Mouse (Mus musculus) MEL (cell line): ENCODE measurements at regions not wholly inside any gene's neighbourhood (a gene's known extent, or its start where the extent isn't known, plus 50 kb on each side); places are given as distances from the start of the nearest gene placed in this dataset.

Experiments
- DNase-seq: peaks from one replicate; pipeline ENCODE4 v3.0.0; 2011; ENCODE audit warnings: low read depth, low spot score
- H3K27ac ChIP-seq: 2 replicates; pipeline ENCODE4 v1.5.1; 2012; ENCODE audit warnings: low read depth, mild to moderate bottlenecking, control low read depth, low read length, moderate library complexity; ENCODE audit not compliant: control insufficient read depth
- H3K27me3 ChIP-seq, 2 experiments: fragments of 150-350 bp in 1 of 2; sonication (generic) in 1 of 2; 2 replicates each; pipeline ENCODE4 v1.6.1; 2012; ENCODE audit warnings: low read length in 2 of 2, mild to moderate bottlenecking in 2 of 2, improper control_type of control experiment in 1 of 2, moderate library complexity in 1 of 2; ENCODE audit not compliant: insufficient read depth in 2 of 2, control insufficient read depth in 1 of 2
- H3K36me3 ChIP-seq, 2 experiments: 2 replicates each; pipeline ENCODE4 v1.6.1; 2012 to 2014; ENCODE audit warnings: low read length in 2 of 2, improper control_type of control experiment in 1 of 2, inconsistent platforms in 1 of 2, mild to moderate bottlenecking in 1 of 2; ENCODE audit not compliant: insufficient read depth in 2 of 2, control insufficient read depth in 1 of 2
- H3K4me1 ChIP-seq, 2 experiments: fragments of 150-350 bp in 1 of 2; sonication (generic) in 1 of 2; 2 replicates each; pipeline ENCODE4 v1.6.1; 2012; ENCODE audit warnings: low read length in 2 of 2, improper control_type of control experiment in 1 of 2, mild to moderate bottlenecking in 1 of 2; ENCODE audit not compliant: insufficient read depth in 2 of 2, control insufficient read depth in 1 of 2
- H3K4me3 ChIP-seq, 2 experiments: fragments of 150-350 bp in 1 of 2; sonication (generic) in 1 of 2; 2 replicates each; pipeline ENCODE4 v1.5.1; 2012; ENCODE audit warnings: low read depth in 2 of 2, low read length in 2 of 2, mild to moderate bottlenecking in 2 of 2, moderate library complexity in 2 of 2, control low read depth in 1 of 2, improper control_type of control experiment in 1 of 2; ENCODE audit not compliant: control insufficient read depth in 1 of 2, insufficient read depth in 1 of 2
- H3K79me2 ChIP-seq: 2 replicates; pipeline ENCODE4 v1.6.1; 2012; ENCODE audit warnings: mild to moderate bottlenecking, low read length, moderate library complexity; ENCODE audit not compliant: control insufficient read depth, poor library complexity, insufficient read depth
- H3K9ac ChIP-seq: 2 replicates; pipeline ENCODE4 v1.6.1; 2012; ENCODE audit warnings: low read depth, mild to moderate bottlenecking, control low read depth, low read length, moderate library complexity; ENCODE audit not compliant: control insufficient read depth, poor library complexity, severe bottlenecking
- H3K9me3 ChIP-seq: fragments of 150-350 bp; sonication (generic); replicated peaks from 2 replicates; pipeline ENCODE4 v1.6.1; 2012; ENCODE audit warnings: mild to moderate bottlenecking, low read length, improper control_type of control experiment, moderate library complexity; ENCODE audit not compliant: insufficient read depth
- CTCF ChIP-seq, 3 experiments: IDR thresholded peaks in 2 of 3; conservative IDR thresholded peaks in 1 of 3; 2 replicates each; pipeline ENCODE4 v1.5.1; 2011 to 2012; ENCODE audit warnings: low read length in 3 of 3, low read depth in 2 of 3, mild to moderate bottlenecking in 2 of 3, improper control_type of control experiment in 1 of 3, inconsistent platforms in 1 of 3, mixed read lengths in 1 of 3, moderate library complexity in 1 of 3; ENCODE audit not compliant: control insufficient read depth in 1 of 3, insufficient read depth in 1 of 3, poor library complexity in 1 of 3, severe bottlenecking in 1 of 3
- ELF1 ChIP-seq: IDR thresholded peaks from 2 replicates; pipeline ENCODE4 v1.6.1; 2014; ENCODE audit warnings: low read depth, mild to moderate bottlenecking, inconsistent platforms, low read length, improper control_type of control experiment, moderate library complexity
- JUND ChIP-seq: IDR thresholded peaks from 2 replicates; pipeline ENCODE4 v1.6.1; 2011; ENCODE audit warnings: low read depth, mild to moderate bottlenecking, improper control_type of control experiment, low read length
- MAX ChIP-seq: IDR thresholded peaks from 2 replicates; pipeline ENCODE4 v1.6.1; 2011; ENCODE audit warnings: low read length, improper control_type of control experiment
- MEF2A ChIP-seq: IDR thresholded peaks from 2 replicates; pipeline ENCODE4 v1.6.1; 2014; ENCODE audit warnings: low read depth, mild to moderate bottlenecking, inconsistent platforms, low read length, improper control_type of control experiment; ENCODE audit not compliant: poor library complexity, insufficient replicate concordance, severe bottlenecking; ENCODE audit errors: extremely low read depth
- MXI1 ChIP-seq: IDR thresholded peaks from 2 replicates; pipeline ENCODE4 v1.6.1; 2011; ENCODE audit warnings: mild to moderate bottlenecking, low read depth, low read length, improper control_type of control experiment
- MYC ChIP-seq: IDR thresholded peaks from 2 replicates; pipeline ENCODE4 v1.6.1; 2011; ENCODE audit warnings: low read depth, mild to moderate bottlenecking, low read length, improper control_type of control experiment, moderate library complexity
- NELFE ChIP-seq: IDR thresholded peaks from 2 replicates; pipeline ENCODE4 v1.6.1; 2011; ENCODE audit warnings: low read depth, low read length, improper control_type of control experiment
- POLR2AphosphoS2 ChIP-seq: IDR thresholded peaks from 2 replicates; pipeline ENCODE4 v1.6.1; 2011; ENCODE audit warnings: low read length, improper control_type of control experiment
- POLR2AphosphoS5 ChIP-seq: IDR thresholded peaks from 2 replicates; pipeline ENCODE4 v1.6.1; 2012; ENCODE audit warnings: low read depth, borderline replicate concordance, mild to moderate bottlenecking, inconsistent platforms, low read length, moderate library complexity, mixed read lengths
- RCOR1 ChIP-seq: IDR thresholded peaks from 2 replicates; pipeline ENCODE4 v1.6.1; 2012; ENCODE audit warnings: low read depth, mild to moderate bottlenecking, inconsistent platforms, low read length, improper control_type of control experiment
- SMC3 ChIP-seq: IDR thresholded peaks from 2 replicates; pipeline ENCODE4 v1.6.1; 2011; ENCODE audit warnings: low read depth, low read length, improper control_type of control experiment
- TAL1 ChIP-seq: IDR thresholded peaks from 2 replicates; pipeline ENCODE4 v1.6.1; 2012; ENCODE audit warnings: mild to moderate bottlenecking, inconsistent platforms, low read length, moderate library complexity, mixed read lengths
- TBP ChIP-seq: IDR thresholded peaks from 2 replicates; pipeline ENCODE4 v1.8.0; 2011; ENCODE audit warnings: low read depth, low read length, improper control_type of control experiment
- UBTF ChIP-seq: IDR thresholded peaks from 2 replicates; pipeline ENCODE4 v1.6.1; 2012; ENCODE audit warnings: low read depth, mild to moderate bottlenecking, inconsistent platforms, low read length, improper control_type of control experiment, moderate library complexity, borderline replicate concordance; ENCODE audit not compliant: insufficient read depth
- USF1 ChIP-seq: IDR thresholded peaks from 2 replicates; pipeline ENCODE4 v1.6.1; 2014; ENCODE audit warnings: low read depth, mild to moderate bottlenecking, inconsistent platforms, low read length, improper control_type of control experiment, moderate library complexity
- ZC3H11A ChIP-seq: IDR thresholded peaks from 2 replicates; pipeline ENCODE4 v1.6.1; 2012; ENCODE audit warnings: low read depth, mild to moderate bottlenecking, inconsistent platforms, low read length, improper control_type of control experiment
- ZNF384 ChIP-seq: IDR thresholded peaks from 2 replicates; pipeline ENCODE4 v1.6.1; 2012; ENCODE audit warnings: low read depth, mild to moderate bottlenecking, inconsistent platforms, low read length, improper control_type of control experiment

DNA sequence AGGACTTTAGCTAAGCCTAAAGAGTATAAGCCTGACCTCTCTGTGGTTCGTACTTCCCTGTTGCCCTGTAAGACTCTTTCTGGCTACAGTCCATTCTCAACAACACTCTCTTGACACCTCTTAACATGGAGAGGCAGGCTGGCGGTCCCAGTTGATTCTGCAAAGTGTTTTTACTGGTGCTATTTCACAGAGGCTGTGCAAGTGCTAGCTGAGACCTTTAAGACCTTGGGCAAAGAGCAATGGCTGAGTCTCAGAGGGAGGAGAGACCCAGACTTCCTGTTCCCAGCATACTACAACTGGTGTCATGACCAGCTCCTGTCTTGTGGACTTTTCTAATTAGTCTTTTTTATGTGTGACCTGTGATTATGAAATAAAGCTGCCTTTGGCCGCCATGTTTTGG, 159.6 kb downstream of the Lyplal1 start:
- Histone ChIP-seq H3K36me3 (no peaks in the 10 kb centered on the region), H3K4me1 (no peaks in the 10 kb centered on the region), H3K27ac (no peak overlapping the region)
- no peak for DNase-seq
- TF ChIP-seq POLR2AphosphoS2 (no peak), JUND (no peak), ELF1 (no peak)
- TF ChIP-seq, all 39 proteins: peak for 0
- H3K79me2 ChIP-seq = no peaks in the 10 kb centered on the region
- H3K27me3 ChIP-seq = no peaks in the 10 kb centered on the region
- no peaks in the 10 kb centered on the region for H3K9me3 ChIP-seq
- H3K9ac ChIP-seq = no peak overlapping the region
- H3K4me3 ChIP-seq = no peak overlapping the region

DNA sequence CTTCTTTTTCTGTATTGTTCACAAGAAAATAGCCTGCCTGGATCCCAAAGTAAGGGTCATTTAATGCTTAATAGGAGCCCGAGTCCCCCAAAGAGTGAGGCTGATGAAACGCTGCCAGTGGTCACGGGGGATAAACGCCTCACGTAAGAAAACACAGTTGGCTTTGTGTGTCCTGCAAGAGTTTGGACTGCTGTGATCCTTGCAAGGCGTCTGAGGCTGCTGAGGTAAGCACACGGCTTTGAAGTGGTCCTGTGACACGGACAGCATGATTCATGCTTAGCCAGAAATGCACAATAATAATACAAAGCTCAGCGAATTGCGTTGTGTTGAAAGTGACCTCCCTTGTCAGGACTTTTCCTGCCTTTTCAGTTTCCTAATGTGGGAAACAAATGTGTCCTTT, 158.8 kb downstream of the Lyplal1 start:
- H3K36me3 ChIP-seq = no peaks in the 10 kb centered on the region
- DNase-seq = no peak
- TF ChIP-seq ZNF384 (no peak), ZC3H11A (no peak), NELFE (no peak), USF1 (no peak), TAL1 (no peak), SMC3 (no peak), POLR2AphosphoS2 (no peak), MEF2A (no peak), MAX (no peak), POLR2AphosphoS5 (no peak), CTCF (IDR thresholded peaks at IDR 0.05 in 2 of 3, conservative IDR thresholded peaks at IDR 0.05 in 1 of 3; ENCODE audit: control insufficient read depth in 1 of 3, insufficient read depth in 1 of 3, low read depth in 2 of 3, low read length in 3 of 3, poor library complexity in 1 of 3, severe bottlenecking in 1 of 3) (no peak), TBP (no peak), MYC (no peak), MXI1 (no peak), RCOR1 (no peak), UBTF (no peak)
- TF ChIP-seq, all 39 proteins: peak for 0
- Histone ChIP-seq H3K9ac (no peak overlapping the region), H3K9me3 (no peaks in the 10 kb centered on the region), H3K4me1 (no peaks in the 10 kb centered on the region), H3K79me2 (no peaks in the 10 kb centered on the region), H3K4me3 (no peak overlapping the region), H3K27me3 (no peaks in the 10 kb centered on the region), H3K27ac (no peak overlapping the region)
